Mouse (Mus musculus): ENCODE data around the gene Clp1. TPM values are rescaled to one million over a fixed set of nuclear protein-coding genes. Genes with fewer than 3 reads are reported as not detected.
A peak's percentile ranks its signal among the peaks of the same experiment; 100 is the strongest.

Clp1 gene
- total and polyA plus RNA-seq, 3 experiments = 27.1 to 29.8 TPM; not detected in 1

- Histone ChIP-seq H3K9ac (ENCODE audit: control insufficient read depth, low read depth, low read length, poor library complexity, severe bottlenecking) (no peak overlapping the region), H3K4me3 (ENCODE audit: control insufficient read depth in 1 of 2, insufficient read depth in 1 of 2, low read depth in 2 of 2, low read length in 2 of 2) (no peak overlapping the region), H3K27me3 (ENCODE audit: control insufficient read depth in 1 of 2, insufficient read depth in 2 of 2, low read length in 2 of 2) (no peaks in the 10 kb centered on the region), H3K36me3 (ENCODE audit: control insufficient read depth in 1 of 2, insufficient read depth in 2 of 2, low read length in 2 of 2) (peaks cover 10 to 55% of the 10 kb centered on the region in 2 experiments), H3K79me2 (ENCODE audit: control insufficient read depth, insufficient read depth, low read length, poor library complexity) (peaks cover 38% of the 10 kb centered on the region), H3K9me3 (replicated peaks; ENCODE audit: insufficient read depth, low read length) (no peaks in the 10 kb centered on the region), H3K4me1 (ENCODE audit: control insufficient read depth in 1 of 2, insufficient read depth in 2 of 2, low read length in 2 of 2) (peaks cover 14 to 21% of the 10 kb centered on the region in 2 experiments), H3K27ac (ENCODE audit: control insufficient read depth, low read depth, low read length) (no peak overlapping the region)
- DNase-seq (ENCODE audit: low read depth, low spot score) = peak; percentile 49
- TF ChIP-seq MEF2A (IDR thresholded peaks at IDR 0.05; ENCODE audit: extremely low read depth, insufficient replicate concordance, low read depth, low read length, poor library complexity, severe bottlenecking) (no peak), EP300 (IDR thresholded peaks at IDR 0.05; ENCODE audit: low read depth in 1 of 2, low read length in 2 of 2) (peak in 1 of 2 experiments; percentile 24; a peak in 2 of 4 replicates), ZMIZ1 (IDR thresholded peaks at IDR 0.05; ENCODE audit: low read depth, low read length) (no peak), KAT2A (conservative IDR thresholded peaks at IDR 0.05; ENCODE audit: low read depth, low read length) (no peak), ZNF384 (IDR thresholded peaks at IDR 0.05; ENCODE audit: low read depth, low read length) (no peak), GABPA (IDR thresholded peaks at IDR 0.05; ENCODE audit: low read depth, low read length) (no peak)
These were observed 21.9 kb downstream of the Clp1 start for GRCm38 (mm10) chr2:84705295-84705694.

GRCm38 (mm10) chr2:84704329-84704728, 22.8 kb downstream of the Clp1 start:
- no peak for DNase-seq (ENCODE audit: low read depth, low spot score)
- TF ChIP-seq POLR2A (IDR thresholded peaks at IDR 0.05; ENCODE audit: control insufficient read depth in 1 of 2, insufficient read depth in 1 of 2, low read depth in 1 of 2, low read length in 2 of 2, poor library complexity in 1 of 2) (no peak), ZC3H11A (IDR thresholded peaks at IDR 0.05; ENCODE audit: low read depth, low read length) (no peak), CTCF (IDR thresholded peaks at IDR 0.05 in 2 of 3, conservative IDR thresholded peaks at IDR 0.05 in 1 of 3; ENCODE audit: control insufficient read depth in 1 of 3, insufficient read depth in 1 of 3, low read depth in 2 of 3, low read length in 3 of 3, poor library complexity in 1 of 3, severe bottlenecking in 1 of 3) (no peak), SMC3 (IDR thresholded peaks at IDR 0.05; ENCODE audit: low read depth, low read length) (no peak), MYC (IDR thresholded peaks at IDR 0.05; ENCODE audit: low read depth, low read length) (no peak), RCOR1 (IDR thresholded peaks at IDR 0.05; ENCODE audit: low read depth, low read length) (no peak), ZNF384 (IDR thresholded peaks at IDR 0.05; ENCODE audit: low read depth, low read length) (no peak), NELFE (IDR thresholded peaks at IDR 0.05; ENCODE audit: low read depth, low read length) (no peak), E2F4 (IDR thresholded peaks at IDR 0.05; ENCODE audit: borderline replicate concordance, low read depth, low read length) (no peak), TAL1 (IDR thresholded peaks at IDR 0.05; ENCODE audit: low read length) (no peak), GABPA (IDR thresholded peaks at IDR 0.05; ENCODE audit: low read depth, low read length) (no peak), SIN3A (IDR thresholded peaks at IDR 0.05; ENCODE audit: low read length) (no peak), RAD21 (IDR thresholded peaks at IDR 0.05; ENCODE audit: low read depth, low read length) (no peak), KAT2A (conservative IDR thresholded peaks at IDR 0.05; ENCODE audit: low read depth, low read length) (no peak), POLR2AphosphoS2 (IDR thresholded peaks at IDR 0.05; ENCODE audit: low read length) (no peak), JUND (IDR thresholded peaks at IDR 0.05; ENCODE audit: low read depth, low read length) (no peak), HCFC1 (IDR thresholded peaks at IDR 0.05; ENCODE audit: low read depth, low read length) (no peak), USF1 (IDR thresholded peaks at IDR 0.05; ENCODE audit: low read depth, low read length) (no peak)
- peaks cover 31% of the 10 kb centered on the region for H3K79me2 ChIP-seq (ENCODE audit: control insufficient read depth, insufficient read depth, low read length, poor library complexity)
- H3K27me3 ChIP-seq (ENCODE audit: control insufficient read depth in 1 of 2, insufficient read depth in 2 of 2, low read length in 2 of 2) = no peaks in the 10 kb centered on the region
- H3K9ac ChIP-seq (ENCODE audit: control insufficient read depth, low read depth, low read length, poor library complexity, severe bottlenecking) = no peak overlapping the region
- H3K9me3 ChIP-seq (replicated peaks; ENCODE audit: insufficient read depth, low read length) = no peaks in the 10 kb centered on the region
- H3K36me3 ChIP-seq (ENCODE audit: control insufficient read depth in 1 of 2, insufficient read depth in 2 of 2, low read length in 2 of 2) = peaks cover 5 to 50% of the 10 kb centered on the region in 2 experiments; a peak in 3 of 4 replicates
- H3K4me3 ChIP-seq (ENCODE audit: control insufficient read depth in 1 of 2, insufficient read depth in 1 of 2, low read depth in 2 of 2, low read length in 2 of 2) = no peak overlapping the region
- peaks cover 14 to 19% of the 10 kb centered on the region in 2 experiments for H3K4me1 ChIP-seq (ENCODE audit: control insufficient read depth in 1 of 2, insufficient read depth in 2 of 2, low read length in 2 of 2)
- H3K27ac ChIP-seq (ENCODE audit: control insufficient read depth, low read depth, low read length) = 0 out of 2 replicates have a peak overlapping the region, but pooled peaks have one; percentile 31
